Mouse (Mus musculus) neural tube, embryonic 11.5 days (tissue): ENCODE results near the gene Samd3. TPM values are rescaled to one million over a fixed set of nuclear protein-coding genes. Genes with fewer than 3 reads are reported as not detected.

Experiments used
- ATAC-seq: fragments of 200-750 bp; cut with Nextera tagmentation; 2 replicates; pipeline ENCODE4 v1.8.0; 2017; ENCODE audit warnings: moderate number of reproducible peaks, mild to moderate bottlenecking, moderate TSS enrichment, moderate library complexity; ENCODE audit not compliant: insufficient read depth, low FRiP score, low TSS enrichment
- DNase-seq: peaks from one replicate; pipeline ENCODE4 v3.0.0-alpha.2; 2015; ENCODE audit warnings: low spot score
- H3K27ac ChIP-seq: fragments of 300-500 bp; sonication (generic); 2 replicates; pipeline ENCODE4 v1.5.1; 2014; ENCODE audit warnings: low read depth, mild to moderate bottlenecking, low read length
- H3K27me3 ChIP-seq: fragments of 300-500 bp; sonication (generic); 2 replicates; pipeline ENCODE4 v1.6.1; 2014; ENCODE audit warnings: mild to moderate bottlenecking, low read length, mixed read lengths; ENCODE audit not compliant: control insufficient read depth, insufficient read depth
- H3K36me3 ChIP-seq: fragments of 300-500 bp; sonication (generic); 2 replicates; pipeline ENCODE4 v1.6.1; 2014; ENCODE audit warnings: mild to moderate bottlenecking, low read length, moderate library complexity, mixed read lengths; ENCODE audit not compliant: control insufficient read depth, insufficient read depth
- H3K4me1 ChIP-seq: fragments of 300-500 bp; sonication (generic); 2 replicates; pipeline ENCODE4 v1.6.1; 2014; ENCODE audit warnings: low read length, mixed read lengths; ENCODE audit not compliant: control insufficient read depth, insufficient read depth
- H3K4me2 ChIP-seq: fragments of 300-500 bp; sonication (generic); 2 replicates; pipeline ENCODE4 v1.6.1; 2014; ENCODE audit warnings: low read depth, mild to moderate bottlenecking, moderate library complexity
- H3K4me3 ChIP-seq: fragments of 300-500 bp; sonication (generic); 2 replicates; pipeline ENCODE4 v1.5.1; 2014; ENCODE audit warnings: low read depth, low read length
- H3K9ac ChIP-seq: fragments of 300-500 bp; sonication (generic); 2 replicates; pipeline ENCODE4 v1.6.1; 2014; ENCODE audit warnings: mild to moderate bottlenecking, low read length
- H3K9me3 ChIP-seq: fragments of 300-500 bp; sonication (generic); 2 replicates; pipeline ENCODE4 v1.6.1; 2016; ENCODE audit warnings: low read length; ENCODE audit not compliant: control insufficient read depth
- WGBS: fragments of 180-500 bp; shearing (Covaris S2); extraction: QIAGEN DNeasy Blood & Tissue Kit; methylation state at CpG from one replicate; pipeline ENCODE4 v1.1.7; 2014; 5-methylcytosine and 5-hydroxymethylcytosine counted together
- polyA plus RNA-seq: library from polyadenylated mRNA; unstranded; fragments of >200 nt; fragmentation: Nextera tagmentation; extraction: Ambion mirVana; gene quantifications from 2 replicates; pipeline ENCODE4 v1.2.1, GENCODE M21; 2014

Gene Samd3
- polyA plus RNA-seq, 1 experiment from 2014 or later = 0.24 TPM

DNA sequence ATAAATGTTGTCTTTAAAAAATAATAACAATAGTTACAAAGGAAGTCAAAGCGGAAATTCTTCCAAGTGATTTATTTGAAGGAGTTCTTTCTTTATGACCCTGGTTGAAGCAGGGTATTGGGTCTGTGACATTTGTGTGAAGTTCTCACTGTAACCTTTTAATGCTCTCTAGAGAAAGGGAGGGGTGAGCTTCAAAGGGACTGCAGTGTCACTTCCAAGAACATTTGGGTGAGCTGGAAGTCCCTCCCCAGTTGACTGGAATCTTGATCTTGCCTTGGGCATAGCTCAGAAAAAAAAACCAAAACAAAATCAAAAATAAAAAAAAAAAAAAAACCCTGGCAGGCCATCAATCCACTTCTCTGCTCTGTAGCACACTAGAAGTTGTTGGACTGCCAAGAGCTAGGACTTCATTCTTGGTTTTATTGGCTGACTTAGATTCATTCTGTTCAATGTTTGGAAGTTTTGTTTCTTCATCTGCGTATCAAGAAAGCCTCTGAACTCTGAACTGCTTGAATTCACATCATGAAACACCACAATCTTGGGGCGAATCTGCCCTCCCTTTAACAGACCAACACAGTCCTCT, 2.7 kb downstream of the Samd3 start:
- no peaks in the 10 kb centered on the region for H3K4me1 ChIP-seq
- no peak for ATAC-seq
- no peak for DNase-seq
- H3K4me2 ChIP-seq = no peak overlapping the region
- H3K9me3 ChIP-seq = no peaks in the 10 kb centered on the region
- no peak overlapping the region for H3K9ac ChIP-seq
- no peaks in the 10 kb centered on the region for H3K27me3 ChIP-seq
- H3K4me3 ChIP-seq = no peak overlapping the region
- 78% methylated on average over 3 of the region's 3 CpGs for WGBS
- H3K36me3 ChIP-seq = no peaks in the 10 kb centered on the region
- H3K27ac ChIP-seq = no peak overlapping the region

DNA sequence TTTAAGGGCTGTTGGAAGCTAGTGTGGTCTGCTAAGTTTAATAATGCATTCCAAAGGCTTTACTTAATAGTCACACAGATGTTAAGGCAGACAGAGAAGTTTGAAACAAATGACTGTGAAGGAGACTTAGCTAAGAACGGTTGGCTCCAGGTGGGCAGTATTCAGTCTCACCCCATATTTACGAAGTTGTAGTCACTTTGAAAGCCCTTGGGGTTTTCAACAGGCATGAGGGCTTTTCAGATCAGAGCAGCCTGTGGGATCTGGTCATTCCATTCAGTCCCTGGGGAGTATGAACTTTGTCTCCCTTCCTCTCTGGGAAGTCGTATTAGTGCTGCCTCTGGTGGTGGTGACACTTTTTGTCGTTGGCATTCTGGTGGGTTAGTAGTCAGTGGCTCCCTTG, 9.1 kb downstream of the Samd3 start:
- Histone ChIP-seq H3K9ac (no peak overlapping the region), H3K36me3 (no peaks in the 10 kb centered on the region), H3K27me3 (no peaks in the 10 kb centered on the region), H3K27ac (no peak overlapping the region), H3K4me2 (no peak overlapping the region), H3K9me3 (no peaks in the 10 kb centered on the region), H3K4me1 (no peaks in the 10 kb centered on the region), H3K4me3 (no peak overlapping the region)
- 48% methylated on average over 4 of the region's 4 CpGs for WGBS
- ATAC-seq (no peak), DNase-seq (no peak)

DNA sequence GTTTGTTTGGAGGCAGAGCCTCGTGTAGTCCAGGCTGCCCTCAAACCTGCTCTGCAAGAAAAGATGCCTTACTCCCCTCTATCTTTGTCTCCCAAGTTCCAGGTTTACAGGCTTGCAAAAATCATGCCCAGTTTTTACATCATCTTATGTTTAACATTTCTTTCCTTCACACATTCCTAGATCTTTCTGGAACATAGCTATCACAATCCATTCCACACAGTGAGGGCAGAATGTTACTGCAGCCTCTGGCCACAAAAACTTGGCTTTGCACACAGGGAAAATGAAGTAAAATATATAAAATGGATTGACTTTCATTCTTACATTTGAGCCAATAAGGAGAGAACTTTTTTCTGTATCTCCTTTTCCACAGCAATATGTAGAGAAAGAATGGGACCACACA, 9.6 kb downstream of the Samd3 start:
- 75% methylated on average over 1 of the region's 1 CpGs for WGBS
- no peak for ATAC-seq
- H3K4me2 ChIP-seq = no peak overlapping the region
- no peak for DNase-seq
- H3K27me3 ChIP-seq = no peaks in the 10 kb centered on the region
- no peaks in the 10 kb centered on the region for H3K36me3 ChIP-seq
- no peaks in the 10 kb centered on the region for H3K4me1 ChIP-seq
- H3K27ac ChIP-seq = no peak overlapping the region
- H3K9me3 ChIP-seq = no peaks in the 10 kb centered on the region
- no peak overlapping the region for H3K9ac ChIP-seq
- H3K4me3 ChIP-seq = no peak overlapping the region

DNA sequence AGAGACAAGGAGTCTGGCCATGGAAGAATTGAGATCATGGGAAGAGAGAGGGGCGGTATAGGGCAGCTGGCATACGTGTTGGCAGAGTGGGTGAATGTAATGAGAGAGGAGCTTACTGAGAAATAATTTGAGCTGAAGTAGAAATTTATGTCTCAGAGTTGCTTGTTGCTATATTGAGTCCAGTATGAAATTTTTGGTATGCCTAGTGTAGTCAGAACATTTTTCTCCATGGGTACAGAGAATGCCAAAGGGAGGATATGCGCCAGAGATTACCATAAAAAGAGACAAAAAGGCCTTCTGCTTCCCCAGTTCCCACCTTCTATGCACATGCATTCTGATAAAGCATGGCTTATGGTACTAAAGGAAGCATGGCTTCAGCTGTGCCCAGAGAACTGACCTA, 13.7 kb downstream of the Samd3 start:
- Histone ChIP-seq H3K4me2 (no peak overlapping the region), H3K36me3 (no peaks in the 10 kb centered on the region), H3K27me3 (no peaks in the 10 kb centered on the region), H3K4me1 (no peaks in the 10 kb centered on the region), H3K27ac (no peak overlapping the region), H3K9ac (no peak overlapping the region), H3K9me3 (no peaks in the 10 kb centered on the region), H3K4me3 (no peak overlapping the region)
- no peak for DNase-seq
- 92% methylated on average over 3 of the region's 3 CpGs for WGBS
- no peak for ATAC-seq

DNA sequence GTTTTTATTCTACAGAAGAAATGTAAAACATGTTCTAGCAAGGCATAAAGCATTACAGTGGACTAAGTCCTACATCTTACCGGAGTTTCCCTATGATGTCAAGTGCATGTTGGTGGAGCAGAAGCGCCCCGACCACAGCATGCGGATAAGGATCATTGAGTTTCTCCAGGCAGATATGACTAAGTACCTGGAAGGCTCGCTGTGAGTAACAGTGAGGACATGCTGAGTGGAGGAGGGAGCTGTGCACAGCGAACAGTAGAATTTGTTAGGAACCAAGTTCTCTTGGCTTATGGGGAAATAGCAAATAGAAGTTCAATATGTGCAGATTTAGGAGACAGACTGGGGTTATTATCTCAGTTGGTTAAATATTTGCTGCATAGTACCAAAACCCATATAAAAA, 15.0 kb downstream of the Samd3 start:
- no peak overlapping the region for H3K27ac ChIP-seq
- no peak overlapping the region for H3K4me3 ChIP-seq
- no peak for ATAC-seq
- no peaks in the 10 kb centered on the region for H3K36me3 ChIP-seq
- WGBS = 88% methylated on average over 6 of the region's 6 CpGs
- no peaks in the 10 kb centered on the region for H3K27me3 ChIP-seq
- no peak overlapping the region for H3K9ac ChIP-seq
- H3K4me2 ChIP-seq = no peak overlapping the region
- no peaks in the 10 kb centered on the region for H3K4me1 ChIP-seq
- no peak for DNase-seq
- H3K9me3 ChIP-seq = no peaks in the 10 kb centered on the region

- DNase-seq = no peak
- 92% methylated on average over 7 of the region's 7 CpGs for WGBS
Observed at GRCm38 (mm10) chr10:26249426-26250165, 20.1 kb downstream of the Samd3 start.

GRCm38 (mm10) chr10:26259908-26260307, 30.4 kb downstream of the Samd3 start:
- H3K36me3 ChIP-seq = no peaks in the 10 kb centered on the region
- no peak for ATAC-seq
- H3K27me3 ChIP-seq = no peaks in the 10 kb centered on the region
- DNase-seq = no peak
- H3K9me3 ChIP-seq = no peaks in the 10 kb centered on the region
- WGBS = 78% methylated on average over 4 of the region's 4 CpGs
- H3K4me1 ChIP-seq = no peaks in the 10 kb centered on the region
- no peak overlapping the region for H3K27ac ChIP-seq
- no peak overlapping the region for H3K4me2 ChIP-seq
- H3K9ac ChIP-seq = no peak overlapping the region
- no peak overlapping the region for H3K4me3 ChIP-seq

More at GRCm38 (mm10) chr10:26249426-26250165, 20.1 kb downstream of the Samd3 start:
- no peak overlapping the region for H3K4me2 ChIP-seq
- H3K4me1 ChIP-seq = no peaks in the 10 kb centered on the region
- no peaks in the 10 kb centered on the region for H3K36me3 ChIP-seq
- no peaks in the 10 kb centered on the region for H3K27me3 ChIP-seq
- ATAC-seq = no peak
- no peaks in the 10 kb centered on the region; the same call in 1 of the 2 replicates for H3K9me3 ChIP-seq
- H3K4me3 ChIP-seq = no peak overlapping the region
- H3K27ac ChIP-seq = no peak overlapping the region
- H3K9ac ChIP-seq = no peak overlapping the region

GRCm38 (mm10) chr10:26263744-26264459, 34.4 kb downstream of the Samd3 start:
- Histone ChIP-seq H3K36me3 (no peaks in the 10 kb centered on the region), H3K9me3 (no peaks in the 10 kb centered on the region), H3K4me1 (no peaks in the 10 kb centered on the region), H3K4me2 (no peak overlapping the region), H3K4me3 (no peak overlapping the region), H3K27me3 (no peaks in the 10 kb centered on the region), H3K9ac (no peak overlapping the region), H3K27ac (no peak overlapping the region)
- DNase-seq (no peak), ATAC-seq (no peak)
- 85% methylated on average over 3 of the region's 3 CpGs for WGBS

- 95% methylated on average over 6 of the region's 6 CpGs for WGBS
- no peaks in the 10 kb centered on the region for H3K9me3 ChIP-seq
- ATAC-seq = no peak
Observed at GRCm38 (mm10) chr10:26275414-26275813, 45.9 kb downstream of the Samd3 start.

More at GRCm38 (mm10) chr10:26275414-26275813, 45.9 kb downstream of the Samd3 start:
- Histone ChIP-seq H3K4me2 (no peak overlapping the region), H3K4me1 (no peaks in the 10 kb centered on the region), H3K27ac (no peak overlapping the region), H3K4me3 (no peak overlapping the region), H3K27me3 (no peaks in the 10 kb centered on the region), H3K9ac (no peak overlapping the region), H3K36me3 (peaks cover 5% of the 10 kb centered on the region)
- DNase-seq = no peak
